Mouse (Mus musculus) CH12.LX (cell line): ENCODE results near the gene Upf1. TPM values are rescaled to one million over a fixed set of nuclear protein-coding genes. Genes with fewer than 3 reads are reported as not detected.

ENCODE experiments used
- DNase-seq: peaks from one replicate; pipeline ENCODE4 v3.0.0-alpha.2; 2013; ENCODE audit errors: extremely low read depth
- H3K27ac ChIP-seq: 2 replicates; pipeline ENCODE4 v1.5.1; 2012; ENCODE audit warnings: low read depth, mild to moderate bottlenecking, control low read depth, moderate library complexity; ENCODE audit not compliant: insufficient read depth
- H3K27me3 ChIP-seq: replicated peaks from 2 replicates; pipeline ENCODE3; 2012; ENCODE audit warnings: inconsistent platforms
- H3K36me3 ChIP-seq, 2 experiments: replicated peaks in 1 of 2; 2 replicates each; pipeline versions ENCODE3 to v1.6.1; 2012; ENCODE audit warnings: inconsistent platforms in 1 of 2, low read length in 1 of 2, mild to moderate bottlenecking in 1 of 2, mixed read lengths in 1 of 2, moderate library complexity in 1 of 2; ENCODE audit not compliant: control insufficient read depth in 1 of 2, insufficient read depth in 1 of 2
- H3K4me1 ChIP-seq, 2 experiments: 2 replicates each; pipeline ENCODE4 v1.6.1; 2012; ENCODE audit warnings: inconsistent platforms in 1 of 2, moderate library complexity in 1 of 2; ENCODE audit not compliant: insufficient read depth in 2 of 2, control insufficient read depth in 1 of 2
- H3K4me2 ChIP-seq: 2 replicates; pipeline ENCODE4 v1.6.1; 2012; ENCODE audit warnings: low read depth, mild to moderate bottlenecking, control low read depth; ENCODE audit not compliant: poor library complexity, insufficient read depth, severe bottlenecking
- H3K4me3 ChIP-seq, 3 experiments: fragments of 150-350 bp in 1 of 3; sonication (generic) in 1 of 3; replicated peaks in 1 of 3; 2 replicates each; pipeline versions ENCODE3 to v1.5.1; 2011 to 2012; ENCODE audit warnings: low read depth in 2 of 3, low read length in 2 of 3, mild to moderate bottlenecking in 2 of 3, moderate library complexity in 2 of 3, control low read depth in 1 of 3, improper control_type of control experiment in 1 of 3, inconsistent platforms in 1 of 3, mixed read lengths in 1 of 3; ENCODE audit not compliant: poor library complexity in 1 of 3
- H3K79me2 ChIP-seq: replicated peaks from 2 replicates; pipeline ENCODE4 v1.6.1; 2012; ENCODE audit warnings: mild to moderate bottlenecking, moderate library complexity; ENCODE audit not compliant: control insufficient read depth, poor library complexity, insufficient read depth, severe bottlenecking; ENCODE audit errors: extremely low read depth
- H3K9ac ChIP-seq: 2 replicates; pipeline ENCODE4 v1.6.1; 2012; ENCODE audit warnings: low read depth, mild to moderate bottlenecking, control low read depth, moderate library complexity; ENCODE audit not compliant: insufficient read depth
- H3K9me3 ChIP-seq: replicated peaks from 2 replicates; pipeline ENCODE3; 2012; ENCODE audit warnings: low read length, inconsistent platforms, mixed read lengths
- BHLHE40 ChIP-seq: IDR thresholded peaks from 2 replicates; pipeline ENCODE4 v1.6.1; 2011; ENCODE audit warnings: mild to moderate bottlenecking, low read depth, low read length, improper control_type of control experiment
- ETS1 ChIP-seq: conservative IDR thresholded peaks from 2 replicates; pipeline ENCODE4 v1.6.1; 2012; ENCODE audit warnings: low read depth, mild to moderate bottlenecking, inconsistent platforms, low read length, improper control_type of control experiment, moderate library complexity
- IRF4 ChIP-seq: IDR thresholded peaks from 2 replicates; pipeline ENCODE4 v1.6.1; 2014; ENCODE audit warnings: low read depth, mild to moderate bottlenecking, inconsistent platforms, low read length, improper control_type of control experiment
- JUN ChIP-seq: IDR thresholded peaks from 2 replicates; pipeline ENCODE4 v1.6.1; 2011; ENCODE audit warnings: low read depth, mild to moderate bottlenecking, low read length, improper control_type of control experiment, moderate library complexity; ENCODE audit not compliant: insufficient read depth
- JUND ChIP-seq: conservative IDR thresholded peaks from 2 replicates; pipeline ENCODE4 v1.6.1; 2011; ENCODE audit warnings: low read depth, low read length, improper control_type of control experiment
- MAFK ChIP-seq: IDR thresholded peaks from 2 replicates; pipeline ENCODE4 v1.6.1; 2011; ENCODE audit warnings: low read length, improper control_type of control experiment; ENCODE audit not compliant: insufficient replicate concordance
- MAZ ChIP-seq: IDR thresholded peaks from 2 replicates; pipeline ENCODE4 v1.6.1; 2012; ENCODE audit warnings: low read depth, mild to moderate bottlenecking, inconsistent platforms, low read length, improper control_type of control experiment, moderate library complexity
- NELFE ChIP-seq: IDR thresholded peaks from 2 replicates; pipeline ENCODE4 v1.6.1; 2011; ENCODE audit warnings: low read depth, low read length, improper control_type of control experiment
- NRF1 ChIP-seq: IDR thresholded peaks from 2 replicates; pipeline ENCODE4 v1.6.1; 2014; ENCODE audit warnings: low read depth, mild to moderate bottlenecking, inconsistent platforms, low read length, improper control_type of control experiment, moderate library complexity
- POLR2A ChIP-seq: IDR thresholded peaks from 2 replicates; pipeline ENCODE4 v1.6.1; 2011; ENCODE audit warnings: low read depth, mild to moderate bottlenecking, improper control_type of control experiment, low read length
- POLR2AphosphoS2 ChIP-seq: IDR thresholded peaks from 2 replicates; pipeline ENCODE4 v1.6.1; 2011; ENCODE audit warnings: low read depth, low read length, improper control_type of control experiment
- RAD21 ChIP-seq: IDR thresholded peaks from 2 replicates; pipeline ENCODE4 v1.6.1; 2011; ENCODE audit warnings: low read depth, mild to moderate bottlenecking, low read length, improper control_type of control experiment, moderate library complexity
- RCOR1 ChIP-seq: conservative IDR thresholded peaks from 2 replicates; pipeline ENCODE4 v1.6.1; 2012; ENCODE audit warnings: low read depth, mild to moderate bottlenecking, inconsistent platforms, low read length, improper control_type of control experiment
- SIN3A ChIP-seq: IDR thresholded peaks from 2 replicates; pipeline ENCODE4 v1.6.1; 2012; ENCODE audit warnings: low read length, improper control_type of control experiment, inconsistent platforms
- TBP ChIP-seq: conservative IDR thresholded peaks from 2 replicates; pipeline ENCODE4 v1.6.1; 2011; ENCODE audit warnings: low read depth, low read length, improper control_type of control experiment
- USF2 ChIP-seq: conservative IDR thresholded peaks from 2 replicates; pipeline ENCODE4 v1.6.1; 2011; ENCODE audit warnings: low read depth, low read length, improper control_type of control experiment
- ZC3H11A ChIP-seq: IDR thresholded peaks from 2 replicates; pipeline ENCODE4 v1.6.1; 2012; ENCODE audit warnings: low read depth, mild to moderate bottlenecking, inconsistent platforms, low read length, improper control_type of control experiment
- ZKSCAN1 ChIP-seq: IDR thresholded peaks from 2 replicates; pipeline ENCODE4 v1.6.1; 2012; ENCODE audit warnings: low read depth, inconsistent platforms, low read length, improper control_type of control experiment, borderline replicate concordance
- ZMIZ1 ChIP-seq: IDR thresholded peaks from 2 replicates; pipeline ENCODE4 v1.6.1; 2012; ENCODE audit warnings: low read depth, mild to moderate bottlenecking, inconsistent platforms, low read length, improper control_type of control experiment
- ZNF384 ChIP-seq: IDR thresholded peaks from 2 replicates; pipeline ENCODE4 v1.6.1; 2012; ENCODE audit warnings: low read depth, low read length, improper control_type of control experiment, inconsistent platforms
- dilution Hi-C: fragments of 300-500 bp; cut with MboI; formaldehyde crosslinking; loops from 2 replicates; pipeline ENCODE4 v1.14.3; 2020; ENCODE audit warnings: low sequenced_read_pairs; ENCODE audit not compliant: extremely low pct_unique_long_range_greater_than_20kb, extremely low pct_ligation_motif_present
- in situ Hi-C: fragments of 300-500 bp; cut with MboI; formaldehyde crosslinking; loops from 3 replicates; pipeline ENCODE4 v1.14.3; 2019; ENCODE audit warnings: low sequenced_read_pairs, low pct_ligation_motif_present, low pct_unique_long_range_greater_than_20kb, mixed read lengths
- polyA plus RNA-seq: library from polyadenylated mRNA; unstranded; fragments of >175 nt; gene quantifications from 2 replicates; pipeline ENCODE4 v1.2.1, GENCODE M21; 2012; ENCODE audit warnings: low read depth; ENCODE audit not compliant: insufficient read length
- total RNA-seq, 2 experiments: library from RNA; depleted of rRNA; stranded (reverse); fragments of 300-350 nt in 1 of 2; fragments of >200 nt in 1 of 2; gene quantifications; 2 replicates each; pipeline ENCODE4 v1.2.3; 2012 to 2014

Upf1 gene
- total and polyA plus RNA-seq, 3 experiments: 27.0 to 44.4 (median 39.6) TPM

GRCm38 (mm10) chr8:70332070-70332877, 20.8 kb downstream of the Upf1 start:
- H3K36me3 ChIP-seq: peaks cover 68 to 78% of the 10 kb centered on the region in 2 experiments
- no peaks in the 10 kb centered on the region for H3K4me1 ChIP-seq
- no peak overlapping the region for H3K27ac ChIP-seq
- H3K4me3 ChIP-seq: no peak overlapping the region
- in situ Hi-C loops (no loop called here), dilution Hi-C loops (no loop called here)
- H3K4me2 ChIP-seq: no peak overlapping the region
- H3K27me3 ChIP-seq: no peaks in the 10 kb centered on the region
- TF ChIP-seq POLR2AphosphoS2: no peak
- no peak for TF ChIP-seq ZKSCAN1
- no peak for TF ChIP-seq BHLHE40
- TF ChIP-seq POLR2A: no peak
- TF ChIP-seq TBP: no peak
- DNase-seq: no peak
- peaks cover 19% of the 10 kb centered on the region for H3K9me3 ChIP-seq
- no peak overlapping the region for H3K9ac ChIP-seq
- H3K79me2 ChIP-seq: no peaks in the 10 kb centered on the region

- in situ Hi-C loops: no loop called here
- H3K36me3 ChIP-seq: peaks cover 61 to 70% of the 10 kb centered on the region in 2 experiments
These were observed 21.6 kb downstream of the Upf1 start for GRCm38 (mm10) chr8:70331526-70331925.

GRCm38 (mm10) chr8:70330741-70331364, 22.2 kb downstream of the Upf1 start:
- Histone ChIP-seq H3K9me3 (peaks cover 20% of the 10 kb centered on the region), H3K27me3 (no peaks in the 10 kb centered on the region), H3K9ac (no peak overlapping the region), H3K36me3 (peaks cover 54 to 64% of the 10 kb centered on the region in 2 experiments), H3K79me2 (no peaks in the 10 kb centered on the region), H3K4me3 (no peak overlapping the region), H3K4me1 (no peaks in the 10 kb centered on the region), H3K4me2 (no peak overlapping the region), H3K27ac (no peak overlapping the region)
- dilution Hi-C loops: no loop called here
- no peak for DNase-seq
- in situ Hi-C loops: no loop called here
- TF ChIP-seq JUN: no peak
- no peak for TF ChIP-seq ZC3H11A
- no peak for TF ChIP-seq IRF4
- no peak for TF ChIP-seq SIN3A
- no peak for TF ChIP-seq TBP
- no peak for TF ChIP-seq ZMIZ1
- no peak for TF ChIP-seq ETS1
- TF ChIP-seq POLR2AphosphoS2: no peak
- no peak for TF ChIP-seq MAZ

More at GRCm38 (mm10) chr8:70331526-70331925, 21.6 kb downstream of the Upf1 start:
- Histone ChIP-seq H3K79me2 (no peaks in the 10 kb centered on the region), H3K9me3 (peaks cover 20% of the 10 kb centered on the region), H3K27me3 (no peaks in the 10 kb centered on the region), H3K9ac (no peak overlapping the region), H3K4me2 (no peak overlapping the region)
- dilution Hi-C loops: no loop called here
- TF ChIP-seq RAD21: no peak
- no peak for TF ChIP-seq MAFK
- no peak for TF ChIP-seq USF2
- TF ChIP-seq POLR2AphosphoS2: no peak
- TF ChIP-seq JUND: no peak
- no peak for TF ChIP-seq SIN3A
- TF ChIP-seq NRF1: no peak
- no peak for TF ChIP-seq NELFE
- TF ChIP-seq BHLHE40: no peak
- TF ChIP-seq ZKSCAN1: no peak
- no peak for TF ChIP-seq RCOR1
- TF ChIP-seq ZNF384: no peak
- TF ChIP-seq TBP: no peak
- TF ChIP-seq, all 38 proteins: peak for 0
- Histone ChIP-seq H3K4me1 (no peaks in the 10 kb centered on the region), H3K27ac (no peak overlapping the region), H3K4me3 (no peak overlapping the region)
- DNase-seq: no peak
